Mouse (Mus musculus): ENCODE measurements at regions not wholly inside any gene's neighbourhood (a gene's known extent, or its start where the extent isn't known, plus 50 kb on each side); places are given as distances from the start of the nearest gene placed in this dataset.

- no peak for DNase-seq (ENCODE audit: extremely low read depth, low read depth)
These were observed 201.3 kb upstream of the Sash1 start for GRCm38 (mm10) chr10:9087171-9087570.

DNA sequence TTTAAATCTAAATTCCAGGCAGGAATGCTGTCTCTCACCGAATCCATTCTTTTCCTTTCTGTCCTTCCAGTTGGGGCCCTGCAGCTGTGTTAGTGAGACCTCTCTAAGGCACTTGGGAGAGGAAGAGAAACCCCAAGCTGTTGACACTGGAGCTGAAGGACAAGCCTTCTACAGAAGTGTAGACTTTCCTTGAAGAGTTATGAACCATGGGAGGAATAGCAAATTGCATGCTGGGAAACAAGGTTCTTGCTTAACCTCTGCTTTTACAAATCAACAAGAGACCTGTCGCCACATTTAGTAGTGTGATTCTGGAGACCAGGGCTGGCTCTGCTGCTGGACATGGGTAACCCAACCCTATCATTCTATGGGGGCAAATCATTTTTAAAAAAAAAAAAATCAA lies 200.8 kb upstream of the Sash1 start:
- no peak for DNase-seq (ENCODE audit: extremely low read depth, low read depth)

GRCm38 (mm10) chr10:9085441-9085840 lies 199.6 kb upstream of the Sash1 start:
- no peak for DNase-seq (ENCODE audit: extremely low read depth, low read depth)

DNA sequence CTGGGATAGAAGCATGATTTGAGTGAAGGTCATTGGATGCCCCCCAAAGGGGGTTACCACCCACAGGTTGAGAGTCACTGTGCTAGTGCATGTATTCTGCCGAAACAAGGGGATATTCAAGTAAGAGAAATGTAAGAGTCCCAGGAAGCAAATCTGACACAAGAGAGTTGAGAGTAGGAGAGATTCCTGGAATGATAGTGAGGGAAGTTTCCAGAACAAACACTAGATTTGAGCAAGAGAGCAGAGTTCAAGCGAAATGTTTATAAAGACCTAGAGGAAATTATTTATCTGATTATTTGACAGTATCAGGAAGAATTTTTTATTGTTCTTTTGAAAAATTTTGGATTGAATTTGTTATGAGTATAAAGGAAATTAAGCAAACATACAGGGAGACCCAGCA lies 189.0 kb upstream of the Sash1 start:
- no peak for DNase-seq (ENCODE audit: extremely low read depth, low read depth)

GRCm38 (mm10) chr10:9071630-9072029 lies 185.8 kb upstream of the Sash1 start:
- DNase-seq (ENCODE audit: extremely low read depth, low read depth) = no peak

GRCm38 (mm10) chr10:9069608-9070190 lies 183.8 kb upstream of the Sash1 start:
- no peak for DNase-seq (ENCODE audit: extremely low read depth, low read depth)

GRCm38 (mm10) chr10:9066566-9066965 lies 180.7 kb upstream of the Sash1 start:
- no peak for DNase-seq (ENCODE audit: extremely low read depth, low read depth)

GRCm38 (mm10) chr10:9061979-9062378 lies 176.1 kb upstream of the Sash1 start:
- DNase-seq (ENCODE audit: extremely low read depth, low read depth) = no peak

- no peak for DNase-seq (ENCODE audit: extremely low read depth, low read depth)
These were observed 169.4 kb upstream of the Sash1 start for GRCm38 (mm10) chr10:9055274-9055673.

DNA sequence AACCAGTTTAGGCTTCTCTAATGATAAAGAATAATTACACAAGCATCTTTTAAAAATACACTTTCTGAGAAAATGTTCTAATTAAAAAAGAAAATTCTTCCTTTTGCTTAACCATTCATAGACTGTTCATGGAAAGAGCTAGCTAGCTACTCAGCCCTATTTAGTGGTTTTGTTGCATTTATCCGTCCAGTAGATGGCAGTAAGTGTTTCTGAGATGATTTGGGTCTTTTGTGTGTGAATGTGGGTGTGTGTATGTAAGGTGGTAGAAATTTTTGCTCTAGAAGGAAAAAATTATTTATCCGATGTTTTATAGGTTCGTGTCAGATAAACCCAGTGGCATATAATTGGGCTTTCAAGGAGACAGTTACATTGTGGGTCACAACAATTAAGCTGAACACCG lies 167.5 kb upstream of the Sash1 start:
- DNase-seq (ENCODE audit: extremely low read depth, low read depth) = no peak

- DNase-seq (ENCODE audit: extremely low read depth, low read depth) = no peak
These were observed 161.5 kb upstream of the Sash1 start for GRCm38 (mm10) chr10:9047341-9047740.

- DNase-seq (ENCODE audit: extremely low read depth, low read depth) = no peak
These were observed 159.0 kb upstream of the Sash1 start for GRCm38 (mm10) chr10:9044746-9045370.

- DNase-seq (ENCODE audit: extremely low read depth, low read depth) = no peak
These were observed 157.6 kb upstream of the Sash1 start for GRCm38 (mm10) chr10:9043507-9043906.

DNA sequence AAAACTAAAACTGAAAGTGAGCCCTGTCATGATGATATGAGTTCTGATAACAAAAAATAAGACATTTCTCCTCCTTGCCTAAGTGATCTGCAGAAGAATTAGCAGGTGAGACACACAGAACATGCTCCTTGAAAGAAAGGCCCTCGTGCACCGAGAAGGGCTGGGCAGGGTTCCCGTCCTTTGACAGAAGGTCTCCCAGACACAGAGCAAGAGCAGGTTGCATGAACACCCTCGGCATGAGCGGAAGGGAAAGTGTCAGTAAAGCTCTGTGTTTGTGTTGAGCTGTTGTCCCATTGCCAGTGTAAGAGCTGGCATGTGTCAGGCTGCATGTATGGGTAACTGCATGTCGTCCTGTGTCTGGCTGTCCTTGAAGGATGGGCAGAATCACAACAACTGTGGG lies 144.6 kb upstream of the Sash1 start:
- DNase-seq (ENCODE audit: extremely low read depth, low read depth) = no peak

- no peak for DNase-seq (ENCODE audit: extremely low read depth, low read depth)
These were observed 143.6 kb upstream of the Sash1 start for GRCm38 (mm10) chr10:9029506-9029905.

GRCm38 (mm10) chr10:9027070-9027807 lies 141.4 kb upstream of the Sash1 start:
- DNase-seq (ENCODE audit: extremely low read depth, low read depth) = no peak

GRCm38 (mm10) chr10:9014810-9015505 lies 129.1 kb upstream of the Sash1 start:
- DNase-seq (ENCODE audit: extremely low read depth, low read depth) = no peak

DNA sequence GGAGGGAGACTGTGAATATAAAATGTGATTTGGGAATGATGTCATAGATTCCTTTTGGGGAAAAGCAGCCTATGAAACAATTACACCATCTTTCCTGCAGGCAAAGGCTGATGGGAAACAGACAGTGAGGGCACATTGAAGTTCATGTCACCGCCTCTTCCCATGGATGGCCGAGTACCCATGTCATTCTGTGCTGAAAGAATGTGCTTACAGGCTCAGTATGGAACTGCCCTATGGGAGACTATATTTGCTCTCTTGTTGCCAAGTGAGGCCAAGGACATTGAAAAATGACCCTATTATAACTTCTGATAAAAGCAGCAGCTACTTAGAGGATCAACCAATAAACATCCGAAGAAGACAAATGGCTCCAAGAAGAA lies 127.7 kb upstream of the Sash1 start:
- no peak for DNase-seq (ENCODE audit: extremely low read depth, low read depth)

DNA sequence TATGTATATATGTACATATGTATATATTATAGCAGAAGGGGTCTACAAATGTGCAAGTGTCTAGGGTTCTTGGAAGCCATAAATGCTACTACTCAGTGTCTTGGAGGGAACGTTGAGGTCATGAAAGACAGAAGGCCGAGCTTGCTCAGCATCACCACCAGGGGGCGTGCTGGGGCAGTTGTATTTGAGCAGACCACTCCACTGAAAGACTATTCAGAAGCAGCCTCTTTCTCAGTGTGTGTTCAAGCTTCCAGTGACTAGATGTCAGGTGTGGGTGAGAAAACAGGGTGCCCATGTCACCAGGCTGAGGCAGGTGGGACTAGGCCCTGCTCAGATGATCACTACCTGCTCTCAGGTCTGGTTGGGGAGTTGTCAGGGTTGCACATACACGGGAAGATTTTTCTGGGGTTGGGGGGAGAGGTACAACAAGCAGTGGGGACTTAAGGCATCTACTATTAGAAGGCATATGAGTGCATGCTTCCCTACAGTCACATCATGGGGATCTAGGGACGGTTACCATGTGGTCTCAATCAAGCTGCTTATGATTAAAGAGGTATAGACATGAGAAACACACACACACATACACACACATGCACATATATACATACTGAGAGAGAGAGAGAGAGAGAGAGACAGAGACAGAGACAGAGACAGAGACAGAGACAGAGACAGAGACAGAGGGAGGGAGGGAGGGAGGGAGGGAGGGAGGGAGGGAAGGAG lies 127.1 kb upstream of the Sash1 start:
- no peak for DNase-seq (ENCODE audit: extremely low read depth, low read depth)

GRCm38 (mm10) chr10:9011906-9012305 lies 126.0 kb upstream of the Sash1 start:
- DNase-seq (ENCODE audit: extremely low read depth, low read depth) = no peak

GRCm38 (mm10) chr10:9010191-9010590 lies 124.3 kb upstream of the Sash1 start:
- no peak for DNase-seq (ENCODE audit: extremely low read depth, low read depth)
